Mouse (Mus musculus) embryo, embryonic 11.5 days (tissue): ENCODE measurements at regions not wholly inside any gene's neighbourhood (a gene's known extent, or its start where the extent isn't known, plus 50 kb on each side); places are given as distances from the start of the nearest gene placed in this dataset.

Experiments used
- DNase-seq: peaks from one replicate; pipeline ENCODE4 v3.0.0-alpha.2; 2012; ENCODE audit warnings: low read depth, low spot score

DNA sequence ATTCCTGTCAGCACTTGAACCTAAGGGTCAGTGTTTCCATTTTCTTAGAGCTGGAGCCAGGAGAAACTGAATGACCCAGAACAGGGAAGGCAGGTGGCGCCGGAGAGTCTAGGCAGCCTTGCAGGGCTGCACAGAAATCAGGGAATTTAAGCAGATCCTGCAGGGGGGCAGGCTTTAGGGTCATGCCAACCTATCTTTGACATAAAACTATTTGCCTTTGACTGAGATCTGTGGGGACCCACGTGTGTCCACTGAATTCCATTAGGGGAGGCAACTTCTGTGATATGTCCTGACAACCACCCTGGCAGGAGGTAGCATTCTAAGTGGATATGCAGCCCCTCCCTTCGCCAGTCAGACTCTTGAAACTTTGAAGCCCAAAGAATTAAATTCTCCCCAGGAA lies 135.6 kb upstream of the Ctnna2 start:
- DNase-seq = peak; percentile 1

DNA sequence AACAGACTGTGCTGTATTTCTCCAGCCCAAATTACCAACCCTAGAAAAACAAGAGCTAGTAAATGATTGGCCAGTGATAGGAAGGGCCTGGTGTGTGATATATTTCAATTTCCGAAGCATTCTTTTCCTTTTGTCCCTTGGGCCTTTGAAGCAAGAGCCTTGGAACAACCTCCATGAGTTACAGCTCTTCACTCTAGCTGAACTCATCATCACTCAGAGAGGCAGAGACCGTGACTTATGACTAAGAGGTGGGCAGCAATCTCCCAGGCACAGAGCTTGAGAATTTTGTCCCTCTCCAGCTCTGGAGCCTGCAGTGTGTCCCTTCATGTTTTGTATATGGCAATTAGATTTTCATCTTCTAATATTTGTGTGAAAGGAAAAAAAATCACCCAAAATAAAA lies 103.0 kb upstream of the Ctnna2 start:
- no peak for DNase-seq

DNA sequence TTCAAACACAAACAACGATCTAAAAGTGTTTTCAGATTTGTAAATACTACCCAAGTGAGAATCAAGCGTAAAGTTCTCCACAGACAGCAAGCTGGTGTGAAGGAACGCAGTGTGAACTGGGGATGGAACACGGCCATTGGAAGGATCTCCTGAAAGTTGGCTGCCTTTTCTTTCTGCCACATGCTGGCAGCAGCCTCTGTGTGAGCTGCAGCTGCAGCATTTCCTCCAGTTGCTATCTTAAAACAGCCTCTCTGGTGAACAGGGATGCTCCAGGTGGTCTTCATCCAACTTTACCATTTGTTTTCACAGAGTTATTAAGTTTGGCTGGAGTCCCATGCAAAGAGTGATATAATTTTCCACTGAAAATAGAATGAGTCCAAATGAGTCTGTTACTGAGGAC lies 99.4 kb upstream of the Ctnna2 start:
- no peak for DNase-seq

DNA sequence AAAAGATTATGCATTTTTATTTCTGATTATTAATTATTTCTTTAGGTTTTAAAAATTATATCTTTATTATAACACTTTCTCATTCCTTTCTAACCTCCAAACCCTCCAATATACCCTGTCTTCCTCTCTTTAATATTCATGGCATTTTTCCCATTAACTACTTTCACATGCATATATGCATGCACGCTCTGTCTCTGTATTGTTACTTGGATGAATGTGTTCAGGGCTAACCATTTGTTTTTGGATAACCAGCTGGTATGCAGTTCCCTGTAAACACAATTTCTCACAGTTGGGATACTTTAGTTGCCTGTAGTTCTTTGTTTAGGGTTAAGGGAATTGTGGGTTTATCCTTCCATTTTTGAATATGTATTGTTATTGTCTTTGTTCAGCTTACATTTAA lies 86.8 kb upstream of the Ctnna2 start:
- DNase-seq = no peak

DNA sequence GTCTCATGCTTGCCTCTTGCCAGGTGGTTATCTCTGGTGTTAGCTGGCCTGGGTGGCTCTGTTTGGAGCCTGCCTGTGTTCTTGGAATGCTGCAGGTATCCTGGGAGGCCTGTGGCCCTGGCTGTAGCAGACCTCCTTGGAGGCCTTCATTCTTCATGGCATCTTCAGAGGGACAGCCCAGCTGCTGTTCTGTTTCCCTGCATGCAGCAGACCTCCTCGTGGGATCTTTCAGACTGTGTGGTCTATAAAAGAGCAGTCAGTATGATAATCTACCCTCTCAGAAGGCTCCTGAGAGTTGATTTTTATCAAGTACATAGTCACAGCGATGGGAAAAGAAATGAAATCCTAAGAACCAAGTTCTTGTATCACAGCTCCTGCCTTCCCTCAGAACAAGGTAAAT lies 86.2 kb upstream of the Ctnna2 start:
- DNase-seq = no peak
